Mouse (Mus musculus) gastrocnemius, postnatal 14 days (tissue): ENCODE results near the gene Sparcl1. TPM values are rescaled to one million over a fixed set of nuclear protein-coding genes. Genes with fewer than 3 reads are reported as not detected.
A peak's percentile ranks its signal among the peaks of the same experiment; 100 is the strongest.

Source experiments
- DNase-seq: peaks from one replicate; pipeline ENCODE4 v3.0.0; 2021; ENCODE audit warnings: mixed read lengths
- intact Hi-C: fragments of 180-260 bp; cut with DNase I; formaldehyde crosslinking; loops from one replicate; pipeline ENCODE4 v1.15.1; 2025; ENCODE audit warnings: low total_unique reads
- total RNA-seq, 2 experiments: library from RNA; stranded (reverse); gene quantifications; 2 replicates each; pipeline ENCODE4 v1.2.3; 2021

Gene Sparcl1
- total RNA-seq, 2 experiments from 2014 or later: 243 to 252 TPM

GRCm38 (mm10) chr5:104073602-104074001, 39.9 kb downstream of the Sparcl1 start:
- intact Hi-C loops: no loop called here
- DNase-seq: no peak

- intact Hi-C loops: no loop called here
Observed at GRCm38 (mm10) chr5:104072272-104072886, 41.2 kb downstream of the Sparcl1 start.

GRCm38 (mm10) chr5:104071048-104071447, 42.5 kb downstream of the Sparcl1 start:
- DNase-seq: no peak
- intact Hi-C loops: no loop called here

More at GRCm38 (mm10) chr5:104072272-104072886, 41.2 kb downstream of the Sparcl1 start:
- no peak for DNase-seq

- intact Hi-C loops: no loop called here
- no peak for DNase-seq
Observed at GRCm38 (mm10) chr5:104068751-104069150, 44.8 kb downstream of the Sparcl1 start.

- intact Hi-C loops: no loop called here
- DNase-seq: no peak
Observed at GRCm38 (mm10) chr5:104062773-104063551, 50.6 kb downstream of the Sparcl1 start.

GRCm38 (mm10) chr5:104061936-104062772, 51.4 kb downstream of the Sparcl1 start:
- intact Hi-C loops: no loop called here
- DNase-seq: no peak

GRCm38 (mm10) chr5:104060429-104060828, 53.1 kb downstream of the Sparcl1 start:
- intact Hi-C loops: no loop called here
- no peak for DNase-seq

GRCm38 (mm10) chr5:104059628-104060027, 53.9 kb downstream of the Sparcl1 start:
- no peak for DNase-seq
- intact Hi-C loops: no loop called here

GRCm38 (mm10) chr5:104058021-104058420, 55.5 kb downstream of the Sparcl1 start:
- intact Hi-C loops: no loop called here
- peak; percentile 56 for DNase-seq

- intact Hi-C loops: no loop called here
- no peak for DNase-seq
Observed at GRCm38 (mm10) chr5:104056295-104056694, 57.2 kb downstream of the Sparcl1 start.

- intact Hi-C loops: no loop called here
- no peak for DNase-seq
Observed at GRCm38 (mm10) chr5:104055816-104056215, 57.7 kb downstream of the Sparcl1 start.

- DNase-seq: no peak
- intact Hi-C loops: no loop called here
Observed at GRCm38 (mm10) chr5:104054938-104055337, 58.6 kb downstream of the Sparcl1 start.

GRCm38 (mm10) chr5:104052956-104053355, 60.6 kb downstream of the Sparcl1 start:
- intact Hi-C loops: no loop called here
- DNase-seq: no peak

- DNase-seq: no peak
- intact Hi-C loops: no loop called here
Observed at GRCm38 (mm10) chr5:104048139-104048538, 65.4 kb downstream of the Sparcl1 start.

GRCm38 (mm10) chr5:104047200-104048105, 66.1 kb downstream of the Sparcl1 start:
- DNase-seq: no peak
- intact Hi-C loops: no loop called here

- intact Hi-C loops: no loop called here
- DNase-seq: peak; percentile 98
Observed at GRCm38 (mm10) chr5:104046256-104047199, 67.0 kb downstream of the Sparcl1 start, which contains the start of gene Nudt9. Gene Nudt9, plus strand, starts transcription at chr5:104046306.

- DNase-seq: no peak
- intact Hi-C loops: no loop called here
Observed at GRCm38 (mm10) chr5:104043704-104044103, 69.8 kb downstream of the Sparcl1 start.

GRCm38 (mm10) chr5:104042906-104043305, 70.6 kb downstream of the Sparcl1 start:
- no peak for DNase-seq

More at GRCm38 (mm10) chr5:104042906-104043305, 70.6 kb downstream of the Sparcl1 start:
- intact Hi-C loops: no loop called here
